Mouse (Mus musculus) CH12.LX (cell line): ENCODE results near the gene Prn.

Source experiments
- BHLHE40 ChIP-seq: IDR thresholded peaks from 2 replicates; pipeline ENCODE4 v1.6.1; 2011; ENCODE audit warnings: mild to moderate bottlenecking, low read depth, low read length, improper control_type of control experiment
- CTCF ChIP-seq, 2 experiments: IDR thresholded peaks in 1 of 2; conservative IDR thresholded peaks in 1 of 2; 2 replicates each; pipeline ENCODE4 v1.5.1; 2011 to 2012; ENCODE audit warnings: low read depth in 2 of 2, low read length in 2 of 2, improper control_type of control experiment in 1 of 2, inconsistent platforms in 1 of 2, mild to moderate bottlenecking in 1 of 2, moderate library complexity in 1 of 2
- E2F4 ChIP-seq: IDR thresholded peaks from 2 replicates; pipeline ENCODE4 v1.6.1; 2011; ENCODE audit warnings: low read depth, low read length, improper control_type of control experiment; ENCODE audit not compliant: insufficient replicate concordance
- ELF1 ChIP-seq: IDR thresholded peaks from 2 replicates; pipeline ENCODE4 v1.6.1; 2014; ENCODE audit warnings: low read depth, mild to moderate bottlenecking, inconsistent platforms, low read length, improper control_type of control experiment
- EP300 ChIP-seq: IDR thresholded peaks from 2 replicates; pipeline ENCODE4 v1.6.1; 2011; ENCODE audit warnings: low read length, improper control_type of control experiment
- KAT2A ChIP-seq: IDR thresholded peaks from 2 replicates; pipeline ENCODE4 v1.6.1; 2012; ENCODE audit warnings: low read length, improper control_type of control experiment, inconsistent platforms; ENCODE audit not compliant: insufficient replicate concordance
- MAFK ChIP-seq: IDR thresholded peaks from 2 replicates; pipeline ENCODE4 v1.6.1; 2011; ENCODE audit warnings: low read length, improper control_type of control experiment; ENCODE audit not compliant: insufficient replicate concordance
- MAX ChIP-seq: IDR thresholded peaks from 2 replicates; pipeline ENCODE4 v1.6.1; 2011; ENCODE audit warnings: low read length, improper control_type of control experiment
- POLR2A ChIP-seq: IDR thresholded peaks from 2 replicates; pipeline ENCODE4 v1.6.1; 2011; ENCODE audit warnings: low read depth, mild to moderate bottlenecking, improper control_type of control experiment, low read length
- RCOR1 ChIP-seq: conservative IDR thresholded peaks from 2 replicates; pipeline ENCODE4 v1.6.1; 2012; ENCODE audit warnings: low read depth, mild to moderate bottlenecking, inconsistent platforms, low read length, improper control_type of control experiment
- SMC3 ChIP-seq: IDR thresholded peaks from 2 replicates; pipeline ENCODE4 v1.6.1; 2011; ENCODE audit warnings: low read depth, low read length, improper control_type of control experiment
- USF2 ChIP-seq: conservative IDR thresholded peaks from 2 replicates; pipeline ENCODE4 v1.6.1; 2011; ENCODE audit warnings: low read depth, low read length, improper control_type of control experiment
- ZC3H11A ChIP-seq: IDR thresholded peaks from 2 replicates; pipeline ENCODE4 v1.6.1; 2012; ENCODE audit warnings: low read depth, mild to moderate bottlenecking, inconsistent platforms, low read length, improper control_type of control experiment
- ZMIZ1 ChIP-seq: IDR thresholded peaks from 2 replicates; pipeline ENCODE4 v1.6.1; 2012; ENCODE audit warnings: low read depth, mild to moderate bottlenecking, inconsistent platforms, low read length, improper control_type of control experiment

DNA sequence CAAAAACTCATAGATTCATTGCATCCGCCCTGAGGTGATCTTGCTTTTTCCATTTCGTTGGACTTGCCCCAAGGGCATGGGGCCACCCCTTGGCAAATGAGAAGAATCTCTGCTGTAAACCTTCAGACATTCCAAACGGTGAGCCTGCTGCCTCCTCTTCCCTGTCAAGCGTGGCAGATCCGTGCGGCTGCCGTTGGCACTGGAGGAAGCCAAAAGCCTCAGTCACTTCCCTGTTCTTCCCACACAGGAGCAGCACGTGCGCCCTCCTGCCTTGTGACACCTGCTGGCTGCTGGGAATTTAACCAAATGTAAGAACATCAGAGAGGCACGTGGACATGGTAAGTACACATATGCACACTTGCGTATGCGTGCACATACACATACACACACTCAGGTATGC, 86.0 kb downstream of the Prn start:
- TF ChIP-seq CTCF (conservative IDR thresholded peaks at IDR 0.05 in 1 of 2, IDR thresholded peaks at IDR 0.05 in 1 of 2; ENCODE audit: low read depth in 2 of 2, low read length in 2 of 2) (no peak), E2F4 (no peak), ELF1 (no peak), ZC3H11A (no peak), ZMIZ1 (no peak), MAX (no peak), POLR2A (no peak), BHLHE40 (no peak), RCOR1 (no peak), MAFK (no peak), USF2 (no peak), SMC3 (no peak), KAT2A (no peak), EP300 (no peak)
